Mouse (Mus musculus) liver, embryonic 14.5 days (tissue): ENCODE results near the gene St6galnac5.

Source experiments
- CTCF ChIP-seq: IDR thresholded peaks from 2 replicates; pipeline ENCODE4 v1.5.1; 2016; ENCODE audit warnings: antibody characterized with exemption, low read depth, control low read depth
- EP300 ChIP-seq: IDR thresholded peaks from 2 replicates; pipeline ENCODE4 v1.6.1; 2016; ENCODE audit warnings: antibody characterized with exemption, low read depth

GRCm38 (mm10) chr3:152928287-152928975 lies 53.6 kb downstream of the St6galnac5 start:
- TF ChIP-seq CTCF (no peak), EP300 (no peak; the same call in 1 of the 2 replicates)
